Mouse (Mus musculus) neutrophil, adult 65 days (primary cell): ENCODE measurements around the gene Pbx3. TPM values are rescaled to one million over a fixed set of nuclear protein-coding genes. Genes with fewer than 3 reads are reported as not detected.

Experiments
- total RNA-seq: library from RNA; stranded (reverse); gene quantifications from 2 replicates; pipeline ENCODE4 v1.2.4, GENCODE M21; 2023

Pbx3 gene
- 5.6 and 7.6 TPM in 2 replicates for total RNA-seq

DNA sequence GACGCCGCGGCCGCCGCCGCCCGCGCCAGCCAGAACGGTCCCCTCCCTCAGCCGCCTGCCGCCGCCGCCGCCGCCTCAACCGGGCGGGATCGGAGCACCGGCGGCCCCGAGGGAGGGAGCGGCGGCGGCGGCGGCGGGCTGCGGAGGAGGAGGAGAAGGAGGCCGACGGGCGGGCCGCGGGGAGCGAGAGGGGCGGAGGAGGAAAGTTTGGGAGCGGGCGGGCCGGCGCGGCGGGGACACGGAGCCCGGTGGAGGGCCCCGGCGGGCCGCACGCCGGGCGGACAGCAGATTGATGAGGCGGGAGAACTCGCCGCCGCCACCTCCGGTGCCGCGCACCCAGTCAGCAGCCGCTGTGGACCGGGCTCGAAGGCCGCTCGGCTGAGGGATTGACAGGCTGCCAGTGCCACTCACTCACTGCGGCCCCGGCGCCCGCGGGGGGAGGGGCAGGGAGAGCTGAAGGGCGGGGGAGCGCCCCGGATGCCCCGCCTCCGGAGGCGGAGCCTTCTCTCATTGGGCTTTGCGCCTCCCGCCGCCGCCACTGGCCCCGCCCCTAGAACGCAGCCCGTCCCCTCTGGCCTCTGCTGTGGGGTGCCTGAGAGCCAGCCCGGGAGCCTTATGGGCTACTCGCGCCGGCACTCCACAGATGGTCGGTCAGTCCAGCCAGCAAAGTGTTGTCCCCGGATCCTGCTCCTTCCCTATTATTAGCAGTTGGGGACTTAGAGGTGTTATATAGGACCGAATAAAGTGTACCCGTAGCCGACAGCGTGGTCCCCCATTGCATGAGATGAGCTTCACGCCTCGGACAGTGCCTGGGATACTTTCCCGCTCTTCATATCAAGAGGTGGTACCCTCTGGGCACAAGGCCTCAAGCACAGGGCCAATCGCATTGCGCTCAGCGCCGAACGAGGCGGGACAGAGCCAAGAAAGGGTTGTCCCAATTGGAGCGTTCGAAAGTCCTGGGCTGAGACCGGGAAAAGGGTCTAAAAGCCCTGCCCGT is at the start of gene Pbx3:
TSS of gene Pbx3 (minus strand) at position 838 of the 997 bp plus-strand sequence.

DNA sequence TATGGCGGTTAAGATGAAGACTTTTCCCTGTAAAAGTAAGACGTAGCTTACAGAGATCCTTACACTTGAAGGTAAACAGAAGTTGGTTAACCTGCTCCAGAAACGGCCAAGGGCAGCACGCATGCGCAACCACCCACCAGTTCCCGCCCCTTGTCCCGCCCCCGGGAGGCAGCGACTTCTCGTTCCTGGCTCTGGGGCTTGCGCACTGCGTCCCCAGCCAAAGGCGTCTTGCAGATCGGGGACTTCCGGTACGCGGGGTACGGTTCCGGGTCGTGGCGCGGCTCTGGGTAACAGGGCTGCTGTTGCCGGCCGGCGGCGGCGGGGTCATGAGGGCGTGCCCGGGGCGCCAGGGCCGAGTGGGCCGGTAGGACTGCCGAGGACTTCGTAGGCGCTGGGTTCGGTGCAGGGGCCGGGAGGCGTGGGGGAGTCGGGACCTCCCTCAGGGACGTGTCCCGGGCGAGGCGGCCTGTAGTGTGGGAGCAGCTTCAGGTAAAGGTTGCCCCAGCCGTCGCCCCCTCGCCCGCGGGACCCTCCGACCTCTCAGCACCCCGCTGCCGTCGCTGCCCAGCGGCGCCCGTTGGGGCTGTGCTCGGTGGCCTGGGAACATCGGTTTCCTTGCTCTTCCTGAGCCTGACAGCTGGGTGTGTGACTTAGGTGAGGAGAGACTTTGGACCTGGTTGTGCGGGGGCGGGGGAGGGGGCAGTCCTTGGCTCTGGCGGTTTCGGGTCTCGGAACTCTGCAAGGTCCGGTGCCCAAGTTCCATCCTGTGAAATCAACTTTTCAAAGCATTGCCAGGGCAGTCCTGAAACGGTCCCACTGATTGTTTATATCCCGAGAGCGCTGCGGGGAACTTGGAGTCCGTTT is 33.9 kb upstream of the Pbx3 start, which contains the start of gene Mapkap1:
TSS of gene Mapkap1 (plus strand) at position 171 of the 864 bp plus-strand sequence.

Other genes with a start within 250 kb of the Pbx3 start
- 39.2 and 41.5 TPM in 2 replicates for gene Mapkap1, start 33.6 kb upstream of the Pbx3 start, total RNA-seq